Mouse (Mus musculus) C2C12 (cell line): ENCODE results near the gene Babam2. TPM values are rescaled to one million over a fixed set of nuclear protein-coding genes. Genes with fewer than 3 reads are reported as not detected.
A peak's percentile ranks its signal among the peaks of the same experiment; 100 is the strongest.

Experiments used
- H3K27me3 ChIP-seq: one replicate; pipeline ENCODE4 v1.6.1; 2011; ENCODE audit not compliant: control insufficient read depth, insufficient read depth, insufficient read length
- H3K36me3 ChIP-seq: one replicate; pipeline ENCODE4 v1.6.1; 2011; ENCODE audit not compliant: control insufficient read depth, insufficient read depth
- H3K4me3 ChIP-seq: one replicate; pipeline ENCODE4 v1.5.1; 2011; ENCODE audit warnings: mild to moderate bottlenecking, control low read depth; ENCODE audit not compliant: poor library complexity, insufficient read depth, severe bottlenecking
- H3K79me2 ChIP-seq: one replicate; pipeline ENCODE4 v1.6.1; 2011; ENCODE audit not compliant: control insufficient read depth, insufficient read depth
- H3K79me3 ChIP-seq: one replicate; pipeline ENCODE4 v1.6.1; 2011; ENCODE audit warnings: low read depth, control low read depth
- H3ac ChIP-seq: one replicate; pipeline ENCODE3; 2011; ENCODE audit warnings: low read depth; ENCODE audit not compliant: control insufficient read depth, insufficient read length
- CEBPB ChIP-seq: IDR thresholded peaks from one replicate; pipeline ENCODE4 v1.6.1; 2011; ENCODE audit warnings: low read depth, mild to moderate bottlenecking, control low read depth, moderate library complexity
- CTCF ChIP-seq: IDR thresholded peaks from one replicate; pipeline ENCODE4 v1.5.1; 2011; ENCODE audit not compliant: control insufficient read depth, insufficient read depth, insufficient read length
- FOSL1 ChIP-seq: IDR thresholded peaks from one replicate; pipeline ENCODE4 v1.8.0; 2011; ENCODE audit warnings: mild to moderate bottlenecking, low read length; ENCODE audit not compliant: poor library complexity, insufficient read depth, severe bottlenecking
- MAX ChIP-seq: IDR thresholded peaks from one replicate; pipeline ENCODE4 v1.6.1; 2011; ENCODE audit warnings: mild to moderate bottlenecking, control low read depth
- MYOD1 ChIP-seq: IDR thresholded peaks from one replicate; pipeline ENCODE4 v1.6.1; 2011; ENCODE audit warnings: low read depth; ENCODE audit not compliant: control insufficient read depth, insufficient read length
- MYOG ChIP-seq: IDR thresholded peaks from one replicate; pipeline ENCODE4 v1.6.1; 2011; ENCODE audit not compliant: control insufficient read depth, insufficient read length; ENCODE audit errors: extremely low read depth
- USF1 ChIP-seq: IDR thresholded peaks from one replicate; pipeline ENCODE4 v1.6.1; 2011; ENCODE audit warnings: low read depth, mild to moderate bottlenecking, control low read depth, moderate library complexity
- polyA plus RNA-seq: library from polyadenylated mRNA; unstranded; fragments of >200 nt; fragmentation: generic; extraction: Trizol; gene quantifications from one replicate; pipeline ENCODE4 v1.2.1, GENCODE M21; 2012; ENCODE audit warnings: missing spikeins

The Babam2 gene
- polyA plus RNA-seq, 1 experiment = 36.0 TPM

GRCm38 (mm10) chr5:32051899-32052298 lies 354.4 kb downstream of the Babam2 start:
- H3K79me2 ChIP-seq = no peaks in the 10 kb centered on the region
- no peaks in the 10 kb centered on the region for H3K79me3 ChIP-seq
- no peaks in the 10 kb centered on the region for H3K36me3 ChIP-seq
- no peaks in the 10 kb centered on the region for H3K27me3 ChIP-seq
- H3ac ChIP-seq = no peak overlapping the region
- H3K4me3 ChIP-seq = no peak overlapping the region
- no peak for TF ChIP-seq CEBPB
- no peak for TF ChIP-seq CTCF
- peak; percentile 81 for TF ChIP-seq FOSL1
- no peak for TF ChIP-seq USF1
- no peak for TF ChIP-seq MYOG
- TF ChIP-seq MAX = peak; percentile 43

DNA sequence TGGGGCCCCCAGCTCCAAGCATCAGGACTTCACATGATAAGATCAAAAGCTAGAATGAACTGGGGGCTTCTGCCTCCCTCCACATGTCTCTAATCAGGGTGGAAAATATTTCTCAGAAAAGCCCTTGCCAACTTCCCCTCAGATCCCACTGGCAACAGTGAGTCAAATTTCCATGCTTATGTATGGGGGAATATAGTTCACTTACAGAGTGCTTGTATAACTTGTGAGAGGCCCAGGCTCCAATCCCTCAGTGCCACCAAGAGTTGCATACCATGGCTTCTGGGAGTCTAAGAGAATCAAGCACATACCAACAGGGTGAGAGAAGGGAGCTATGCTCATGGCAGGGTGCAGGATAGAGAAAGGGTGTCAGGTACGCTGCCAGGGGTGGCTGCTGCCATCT lies 355.0 kb downstream of the Babam2 start:
- no peaks in the 10 kb centered on the region for H3K36me3 ChIP-seq
- H3K27me3 ChIP-seq = no peaks in the 10 kb centered on the region
- H3K79me3 ChIP-seq = no peaks in the 10 kb centered on the region
- no peaks in the 10 kb centered on the region for H3K79me2 ChIP-seq
- H3ac ChIP-seq = peak overlapping the region; percentile 8
- no peak overlapping the region for H3K4me3 ChIP-seq
- TF ChIP-seq MYOG = no peak
- no peak for TF ChIP-seq MYOD1
- no peak for TF ChIP-seq CTCF
- no peak for TF ChIP-seq MAX
- no peak for TF ChIP-seq FOSL1
- TF ChIP-seq USF1 = no peak
- no peak for TF ChIP-seq CEBPB

- Histone ChIP-seq H3K4me3 (no peak overlapping the region), H3K27me3 (no peaks in the 10 kb centered on the region), H3K79me3 (no peaks in the 10 kb centered on the region), H3K79me2 (no peaks in the 10 kb centered on the region), H3K36me3 (no peaks in the 10 kb centered on the region), H3ac (no peak overlapping the region)
- TF ChIP-seq MAX (no peak), CTCF (no peak), CEBPB (no peak), MYOG (no peak), MYOD1 (no peak), USF1 (no peak), FOSL1 (no peak)
Measured at GRCm38 (mm10) chr5:32053476-32053875, 356.0 kb downstream of the Babam2 start.

GRCm38 (mm10) chr5:32055676-32056075 lies 358.2 kb downstream of the Babam2 start:
- no peaks in the 10 kb centered on the region for H3K36me3 ChIP-seq
- no peaks in the 10 kb centered on the region for H3K79me2 ChIP-seq
- no peaks in the 10 kb centered on the region for H3K27me3 ChIP-seq
- no peak overlapping the region for H3K4me3 ChIP-seq
- TF ChIP-seq MYOD1 = no peak
- TF ChIP-seq MYOG = no peak
- no peak for TF ChIP-seq USF1
- no peak for TF ChIP-seq CTCF
- peak; percentile 92 for TF ChIP-seq FOSL1
- TF ChIP-seq MAX = no peak
- no peak for TF ChIP-seq CEBPB
- H3ac ChIP-seq = no peak overlapping the region
- H3K79me3 ChIP-seq = no peaks in the 10 kb centered on the region

DNA sequence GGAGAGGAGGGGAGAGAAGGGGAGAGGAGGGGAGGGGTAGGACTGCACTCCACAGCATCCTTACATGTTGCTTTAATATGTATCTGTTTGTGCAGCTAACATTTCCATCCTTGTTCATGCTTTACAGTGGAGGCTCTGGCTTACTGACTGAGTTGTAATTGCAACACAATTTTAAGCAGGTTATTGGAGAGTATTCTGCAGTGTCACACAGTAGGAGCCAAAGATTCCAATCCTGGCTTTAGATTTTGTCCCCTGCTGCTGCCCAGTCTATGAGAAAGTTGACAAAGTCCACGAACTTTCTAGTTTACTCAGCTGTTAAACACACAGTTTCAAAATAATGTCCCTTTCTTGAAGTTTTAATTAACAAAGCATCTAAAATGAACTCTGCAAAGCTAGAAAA lies 358.6 kb downstream of the Babam2 start:
- Histone ChIP-seq H3ac (no peak overlapping the region), H3K79me2 (no peaks in the 10 kb centered on the region), H3K27me3 (no peaks in the 10 kb centered on the region), H3K4me3 (no peak overlapping the region), H3K36me3 (no peaks in the 10 kb centered on the region), H3K79me3 (no peaks in the 10 kb centered on the region)
- TF ChIP-seq MAX = no peak

- Histone ChIP-seq H3ac (no peak overlapping the region), H3K79me2 (no peaks in the 10 kb centered on the region), H3K27me3 (no peaks in the 10 kb centered on the region), H3K4me3 (no peak overlapping the region), H3K79me3 (no peaks in the 10 kb centered on the region), H3K36me3 (no peaks in the 10 kb centered on the region)
- TF ChIP-seq MAX (no peak), MYOD1 (no peak), CTCF (no peak), FOSL1 (no peak), MYOG (no peak), CEBPB (no peak), USF1 (no peak)
Measured at GRCm38 (mm10) chr5:32058481-32059253, 361.2 kb downstream of the Babam2 start.
